Mouse (Mus musculus) bone marrow macrophage, adult 2 months (primary cell): ENCODE data around the gene Gpx8. TPM values are rescaled to one million over a fixed set of nuclear protein-coding genes. Genes with fewer than 3 reads are reported as not detected.

Experiments used
- H3K27ac ChIP-seq: 2 replicates; pipeline ENCODE4 v1.5.1; 2012; ENCODE audit warnings: low read depth, low read length; ENCODE audit not compliant: insufficient read depth
- H3K4me1 ChIP-seq: 2 replicates; pipeline ENCODE4 v1.6.1; 2012; ENCODE audit warnings: low read length; ENCODE audit not compliant: control insufficient read depth, insufficient read depth
- H3K4me3 ChIP-seq: 2 replicates; pipeline ENCODE4 v1.5.1; 2012; ENCODE audit warnings: mild to moderate bottlenecking, low read length, moderate library complexity; ENCODE audit not compliant: insufficient read depth
- CTCF ChIP-seq: IDR thresholded peaks from 2 replicates; pipeline ENCODE4 v1.5.1; 2012; ENCODE audit warnings: low read depth, mild to moderate bottlenecking, low read length, moderate library complexity
- POLR2A ChIP-seq: IDR thresholded peaks from 2 replicates; pipeline ENCODE4 v1.6.1; 2012; ENCODE audit warnings: mild to moderate bottlenecking, low read depth, low read length, borderline replicate concordance
- polyA plus RNA-seq: library from polyadenylated mRNA; stranded (reverse); fragments of >200 nt; gene quantifications from 2 replicates; pipeline ENCODE4 v1.2.4, GENCODE M21; 2012; ENCODE audit not compliant: missing spikeins, insufficient read depth, insufficient read length

Gpx8 gene
- polyA plus RNA-seq: 1.1 TPM in 1 of 2 replicates, not detected in the other

- no peak within 1 kb of the TSS; the same call in 1 of the 2 replicates for H3K4me3 ChIP-seq
- H3K27ac ChIP-seq: no peak within 1 kb of the TSS
- no peaks in the 10 kb centered on the region for H3K4me1 ChIP-seq
- TF ChIP-seq POLR2A: no peak
- TF ChIP-seq CTCF: no peak
Measured at GRCm38 (mm10) chr13:113046211-113046883, at the start of gene Gpx8. Gene Gpx8, minus strand, starts transcription at chr13:113046410.

GRCm38 (mm10) chr13:113094618-113095017 lies 48.4 kb upstream of the Gpx8 start:
- no peak for TF ChIP-seq POLR2A
- TF ChIP-seq CTCF: no peak
- no peaks in the 10 kb centered on the region for H3K4me1 ChIP-seq
- no peak overlapping the region for H3K4me3 ChIP-seq

GRCm38 (mm10) chr13:113090489-113090888 lies 44.3 kb upstream of the Gpx8 start:
- Histone ChIP-seq H3K27ac (no peak overlapping the region), H3K4me1 (no peaks in the 10 kb centered on the region), H3K4me3 (no peak overlapping the region)
- TF ChIP-seq POLR2A: no peak
- no peak for TF ChIP-seq CTCF

More at GRCm38 (mm10) chr13:113094618-113095017, 48.4 kb upstream of the Gpx8 start:
- H3K27ac ChIP-seq: no peak overlapping the region

GRCm38 (mm10) chr13:113087226-113088017 lies 41.2 kb upstream of the Gpx8 start:
- no peaks in the 10 kb centered on the region for H3K4me1 ChIP-seq
- no peak for TF ChIP-seq CTCF
- H3K4me3 ChIP-seq: no peak overlapping the region
- H3K27ac ChIP-seq: no peak overlapping the region

- Histone ChIP-seq H3K27ac (no peak overlapping the region), H3K4me3 (no peak overlapping the region), H3K4me1 (no peaks in the 10 kb centered on the region)
- TF ChIP-seq CTCF (no peak), POLR2A (no peak)
Measured at GRCm38 (mm10) chr13:113084732-113085131, 38.5 kb upstream of the Gpx8 start.

GRCm38 (mm10) chr13:113082101-113082500 lies 35.9 kb upstream of the Gpx8 start:
- Histone ChIP-seq H3K27ac (no peak overlapping the region), H3K4me1 (no peaks in the 10 kb centered on the region), H3K4me3 (no peak overlapping the region)
- no peak for TF ChIP-seq POLR2A
- no peak for TF ChIP-seq CTCF

- H3K4me3 ChIP-seq: no peak overlapping the region
- no peak overlapping the region for H3K27ac ChIP-seq
- H3K4me1 ChIP-seq: no peaks in the 10 kb centered on the region
- TF ChIP-seq CTCF (no peak), POLR2A (no peak)
Measured at GRCm38 (mm10) chr13:113079021-113079420, 32.8 kb upstream of the Gpx8 start.

GRCm38 (mm10) chr13:113064542-113064941 lies 18.3 kb upstream of the Gpx8 start:
- no peak for TF ChIP-seq POLR2A
- TF ChIP-seq CTCF: no peak
- no peaks in the 10 kb centered on the region for H3K4me1 ChIP-seq
- H3K27ac ChIP-seq: no peak overlapping the region
- no peak overlapping the region for H3K4me3 ChIP-seq

- Histone ChIP-seq H3K4me1 (no peaks in the 10 kb centered on the region), H3K4me3 (no peak overlapping the region), H3K27ac (no peak overlapping the region)
- TF ChIP-seq POLR2A (no peak), CTCF (no peak)
Measured at GRCm38 (mm10) chr13:113061746-113062145, 15.5 kb upstream of the Gpx8 start.

- 0 out of 2 replicates have a peak, but pooled peaks cover 3% of the 10 kb centered on the region for H3K4me1 ChIP-seq
- no peak overlapping the region for H3K4me3 ChIP-seq
- no peak for TF ChIP-seq POLR2A
- TF ChIP-seq CTCF: no peak
Measured at GRCm38 (mm10) chr13:113055826-113056225, 9.6 kb upstream of the Gpx8 start.

More at GRCm38 (mm10) chr13:113055826-113056225, 9.6 kb upstream of the Gpx8 start:
- H3K27ac ChIP-seq: no peak overlapping the region
